ENCODE assay signal across 7 mouse cellular contexts in the genomic region with DNA sequence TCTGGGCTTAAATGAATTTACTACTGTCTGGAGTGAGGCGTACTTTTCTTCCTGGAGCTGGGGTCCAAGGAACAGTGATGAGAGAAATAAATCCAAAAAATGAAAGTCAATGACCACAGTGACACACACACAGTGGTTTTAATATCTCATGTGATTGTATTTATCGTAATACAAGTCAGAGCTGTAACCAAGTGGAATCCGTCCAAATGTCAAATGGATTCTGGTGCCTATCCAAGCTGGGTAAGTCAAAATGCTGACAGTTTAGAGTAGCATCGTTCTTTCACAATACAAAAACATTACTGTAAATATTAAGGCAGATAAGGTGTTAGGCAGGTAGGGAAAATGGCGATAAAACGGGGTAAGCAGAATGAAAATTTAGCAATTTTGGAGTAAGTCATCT. TPM values are rescaled to one million over a fixed set of nuclear protein-coding genes. Genes with fewer than 3 reads are reported as not detected.
"Had no signal": no experiment of that assay in that cellular context is flagged by ENCODE, and none has a peak within 500 bp of the region (broad histone marks: within the 10 kb centered on the region; RNA-seq: fewer than 3 reads in every experiment).

No protein-coding gene starts in this region.

- H3K4me3 ChIP-seq: midbrain, embryonic 10.5 days; midbrain, embryonic 12.5 days; myocyte; neural tube, embryonic 13.5 days; neural tube, embryonic 15.5 days had no signal

- DNase-seq: thymus, adult 18-20 months had no signal

- H3K27ac ChIP-seq: midbrain, embryonic 10.5 days; midbrain, embryonic 12.5 days; neural tube, embryonic 13.5 days; neural tube, embryonic 15.5 days had no signal

- H3K27me3 ChIP-seq: neural tube, embryonic 15.5 days had no signal

- H3K36me3 ChIP-seq: midbrain, embryonic 10.5 days; midbrain, embryonic 12.5 days; neural tube, embryonic 13.5 days; neural tube, embryonic 15.5 days had no signal

RNA-seq across cellular contexts. Expression of a gene that starts 4.0 kb away (rescaled TPM):
- polyA plus RNA-seq: myocyte; thymus, postnatal 0 days had no signal
